Mouse (Mus musculus) liver, adult 2 months (tissue): ENCODE measurements around the gene Fam57a.

Experiments used
- CTCF ChIP-seq: fragments of 200-500 bp; IDR thresholded peaks from 2 replicates; pipeline ENCODE4 v1.5.1; 2011; ENCODE audit warnings: low read depth, low read length, control low read depth
- POLR2A ChIP-seq: fragments of 200-500 bp; IDR thresholded peaks from 2 replicates; pipeline ENCODE4 v1.6.1; 2011; ENCODE audit warnings: low read length, control low read depth; ENCODE audit not compliant: insufficient read depth; ENCODE audit errors: extremely low read depth

- TF ChIP-seq CTCF (no peak), POLR2A (no peak)
These were observed 45.2 kb downstream of the Fam57a start for GRCm38 (mm10) chr11:76224631-76225030.
